Mouse (Mus musculus) kidney, adult 18-20 months (tissue): ENCODE results near the gene Wipi1.
"Not testable (repeated sequence)": the region's sequence is repeated elsewhere in the genome, so short reads cannot be mapped to it uniquely, and the experiment has no call there.

ENCODE experiments used
- DNase-seq: peaks from one replicate; pipeline ENCODE4 v3.0.0; 2021

Wipi1 gene

GRCm38 (mm10) chr11:109611303-109612149 is at the start of gene Wipi1:
Gene Wipi1, minus strand, starts transcription at chr11:109611967.
- peak; percentile 99 for DNase-seq

GRCm38 (mm10) chr11:109660526-109660925 is 48.8 kb upstream of the Wipi1 start:
- DNase-seq, result not testable (repeated sequence)

DNA sequence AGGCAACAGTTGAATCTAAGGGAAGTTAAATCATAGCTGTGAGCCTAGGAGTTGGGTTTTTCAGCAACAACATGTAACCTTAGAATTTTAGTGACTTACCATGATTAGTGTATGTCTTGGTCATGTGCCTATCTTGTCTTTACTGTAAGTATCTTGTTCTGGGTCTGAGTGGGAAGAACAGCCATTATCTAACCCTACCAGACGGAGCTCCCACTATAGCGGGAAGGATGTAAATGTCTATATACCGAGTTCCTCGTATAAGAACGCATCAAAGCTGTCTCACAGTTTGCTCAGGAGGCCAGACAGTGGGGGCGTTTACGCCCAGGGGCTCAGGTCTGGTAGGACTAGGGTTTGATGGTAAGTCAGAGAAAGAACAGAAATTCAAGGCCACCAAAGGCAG is 44.5 kb upstream of the Wipi1 start:
- no peak for DNase-seq

DNA sequence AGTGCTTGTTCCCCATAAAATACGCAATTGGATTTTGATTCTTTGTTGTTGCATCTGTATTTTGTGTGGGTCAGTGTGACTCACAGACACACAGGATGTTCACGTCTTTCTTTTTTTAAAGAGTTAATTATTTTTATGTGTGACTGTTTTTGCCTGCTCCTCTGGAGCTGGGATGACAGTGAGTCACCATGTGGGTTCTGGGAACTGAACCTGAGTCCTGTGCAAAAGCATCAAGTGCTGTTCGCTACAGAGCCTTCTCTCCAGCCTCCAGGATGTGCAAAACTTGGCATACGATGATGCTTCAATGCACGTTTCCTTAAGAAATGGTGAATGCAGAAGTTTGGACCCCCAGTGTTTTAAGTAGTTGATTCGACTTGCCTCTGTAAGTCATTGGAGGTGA is 42.8 kb upstream of the Wipi1 start:
- no peak for DNase-seq

DNA sequence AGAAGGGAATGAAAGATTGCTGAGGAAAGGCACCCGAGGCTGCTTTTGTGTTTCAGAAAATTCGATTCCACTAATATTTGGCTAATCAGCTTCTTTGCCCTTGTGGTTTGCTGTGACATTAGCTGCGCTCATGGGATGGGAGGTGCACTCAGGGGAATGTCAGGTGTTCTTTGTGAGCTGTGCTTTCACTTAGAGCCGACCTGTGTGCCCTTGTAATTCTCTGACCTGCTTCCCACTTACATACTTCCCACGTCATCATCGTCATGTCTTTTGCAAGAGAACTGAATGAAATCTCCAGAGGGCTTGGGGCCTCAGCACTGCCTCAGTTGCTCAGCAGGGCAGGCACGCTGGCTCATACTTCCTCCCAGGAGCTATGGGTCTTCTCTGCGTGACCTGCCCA is 41.4 kb upstream of the Wipi1 start:
- no peak for DNase-seq

- no peak for DNase-seq
Measured at GRCm38 (mm10) chr11:109652505-109652904, 40.7 kb upstream of the Wipi1 start.

GRCm38 (mm10) chr11:109651566-109652024 is 39.8 kb upstream of the Wipi1 start:
- peak; percentile 60 for DNase-seq

- DNase-seq, result peak; percentile 94
Measured at GRCm38 (mm10) chr11:109650788-109651565, 39.2 kb upstream of the Wipi1 start.

- DNase-seq, result peak; percentile 66
Measured at GRCm38 (mm10) chr11:109649975-109650701, 38.4 kb upstream of the Wipi1 start.

- no peak for DNase-seq
Measured at GRCm38 (mm10) chr11:109649206-109649605, 37.4 kb upstream of the Wipi1 start, which contains the start of gene Prkar1a. Gene Prkar1a, plus strand, starts transcription at chr11:109649405.

DNA sequence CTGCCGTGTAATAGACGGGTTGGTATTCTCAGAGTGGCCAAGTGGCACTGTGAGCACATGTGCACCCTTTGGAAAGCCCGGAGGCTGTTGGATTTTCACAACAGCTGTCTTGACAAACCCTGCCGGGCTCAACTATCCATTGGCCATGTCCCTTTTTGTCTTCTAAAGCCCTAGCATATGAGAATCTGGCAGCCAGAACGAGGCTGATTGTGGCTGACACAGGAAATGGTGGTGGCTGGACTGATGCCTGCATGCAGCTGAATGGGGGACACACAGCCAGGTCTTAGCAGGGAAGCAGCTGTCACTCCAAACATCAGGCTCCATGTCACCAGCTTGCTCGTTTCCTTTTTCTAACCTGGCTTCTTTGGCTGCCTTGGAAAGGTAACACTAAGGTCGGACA is 36.7 kb upstream of the Wipi1 start:
- no peak for DNase-seq

DNA sequence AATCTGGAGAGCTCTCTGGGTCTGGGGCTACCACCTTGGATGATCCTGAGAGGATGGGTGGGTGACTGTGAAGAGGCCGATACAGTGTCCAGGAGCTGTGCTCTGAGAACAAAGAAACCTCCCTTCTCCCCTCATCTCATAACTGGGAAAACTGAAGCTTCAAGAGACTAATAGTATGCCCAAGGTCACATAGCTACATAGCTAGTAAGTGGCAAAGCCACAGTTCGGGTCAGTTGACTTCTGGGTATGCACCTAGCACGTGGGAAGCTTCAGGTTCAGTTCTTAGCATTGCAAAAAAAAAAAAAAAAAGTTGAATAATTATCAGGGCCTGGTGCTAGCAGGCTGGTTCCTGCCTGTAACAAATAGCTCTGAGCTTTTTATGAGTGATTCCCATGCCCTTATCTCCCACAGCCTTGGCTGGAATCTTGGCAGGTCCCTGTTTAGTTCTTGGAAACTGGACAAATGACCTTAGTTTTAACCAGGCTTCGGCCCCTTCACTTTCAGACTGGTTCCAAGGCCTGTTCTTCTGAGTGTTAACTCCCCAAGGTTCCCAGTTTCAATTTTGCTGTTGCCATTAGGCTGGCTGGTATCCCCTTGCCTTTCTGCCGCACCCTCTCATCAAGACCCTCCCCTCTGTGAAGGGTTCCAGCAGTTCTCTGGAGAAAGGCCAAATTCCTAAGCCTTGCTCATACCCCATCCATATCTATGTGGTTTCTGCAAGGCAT is 29.9 kb upstream of the Wipi1 start:
- peak; percentile 69 for DNase-seq

DNA sequence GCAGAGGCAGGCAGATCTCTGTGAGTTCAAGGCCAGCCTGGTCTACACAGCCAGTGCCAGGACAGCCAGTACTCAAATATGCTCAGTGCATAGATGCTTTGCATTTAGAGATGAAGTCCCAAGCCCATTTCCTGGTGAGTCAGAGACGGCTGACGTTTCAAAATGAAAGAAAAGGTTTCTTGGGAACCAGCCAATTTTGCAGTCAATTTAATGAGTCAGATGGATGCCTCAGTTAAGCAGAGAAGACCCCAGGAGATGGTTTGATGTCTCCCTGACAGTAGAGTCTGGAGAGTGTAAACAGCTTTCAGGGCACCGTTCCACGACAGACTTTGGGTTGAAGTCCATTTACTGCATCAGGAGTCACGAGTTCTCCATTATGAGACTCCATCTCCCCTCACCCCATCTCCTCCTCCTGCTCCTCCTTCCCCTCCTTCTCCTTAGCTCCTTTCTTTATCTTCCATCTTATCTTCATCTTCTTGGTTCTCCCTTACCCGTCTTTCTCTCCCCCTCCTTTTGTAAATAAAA is 24.2 kb upstream of the Wipi1 start:
- DNase-seq, result peak; percentile 21

- DNase-seq, result no peak
Measured at GRCm38 (mm10) chr11:109634928-109635327, 23.2 kb upstream of the Wipi1 start.

GRCm38 (mm10) chr11:109629021-109629521 is 17.3 kb upstream of the Wipi1 start:
- DNase-seq, result no peak

DNA sequence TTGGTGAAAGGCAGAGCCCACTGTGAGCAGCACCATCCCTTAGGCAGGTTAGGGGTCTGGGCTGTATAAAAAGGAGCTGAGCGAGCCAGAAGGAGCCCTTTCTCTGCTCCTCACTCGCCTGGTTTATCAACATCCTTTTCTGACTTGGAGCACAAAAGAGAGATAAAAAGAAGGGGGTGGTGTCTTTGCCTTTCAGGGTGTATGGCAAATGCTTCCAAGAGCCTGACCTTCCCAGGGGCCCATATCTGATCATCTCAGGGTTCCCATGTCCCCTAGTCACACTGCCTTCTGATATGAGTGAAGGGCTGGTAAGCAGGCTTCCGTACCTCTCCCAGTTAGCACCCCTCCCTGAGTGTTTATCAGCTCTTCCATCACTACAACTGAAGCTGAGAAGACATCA is 16.3 kb upstream of the Wipi1 start:
- no peak for DNase-seq

DNA sequence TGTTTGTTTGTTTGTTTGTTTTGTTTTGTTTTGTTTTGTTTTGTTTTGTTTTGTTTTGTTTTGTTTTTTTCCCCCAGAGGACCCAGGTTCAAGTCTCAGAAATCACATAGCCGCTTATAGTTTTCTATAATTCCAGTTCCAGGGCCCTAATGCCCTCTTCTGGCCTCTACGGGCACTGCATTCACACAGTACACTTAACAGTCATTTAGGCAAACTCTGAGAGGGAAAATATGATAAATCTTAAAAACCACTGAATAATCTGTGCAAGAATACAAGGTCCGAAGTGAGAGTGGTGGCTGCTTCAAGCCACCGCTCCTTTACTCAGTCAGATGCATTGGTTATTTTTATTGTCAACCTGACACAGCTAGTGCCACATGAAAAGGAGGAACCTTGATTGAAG is 15.9 kb upstream of the Wipi1 start:
- peak; percentile 19 for DNase-seq

- no peak for DNase-seq
Measured at GRCm38 (mm10) chr11:109623238-109623637, 11.5 kb upstream of the Wipi1 start.

GRCm38 (mm10) chr11:109622518-109623037 is 10.8 kb upstream of the Wipi1 start:
- DNase-seq, result peak; percentile 32

- DNase-seq, result peak; percentile 59
Measured at GRCm38 (mm10) chr11:109621183-109621582, 9.4 kb upstream of the Wipi1 start.

- no peak for DNase-seq
Measured at GRCm38 (mm10) chr11:109620356-109620755, 8.6 kb upstream of the Wipi1 start.

DNA sequence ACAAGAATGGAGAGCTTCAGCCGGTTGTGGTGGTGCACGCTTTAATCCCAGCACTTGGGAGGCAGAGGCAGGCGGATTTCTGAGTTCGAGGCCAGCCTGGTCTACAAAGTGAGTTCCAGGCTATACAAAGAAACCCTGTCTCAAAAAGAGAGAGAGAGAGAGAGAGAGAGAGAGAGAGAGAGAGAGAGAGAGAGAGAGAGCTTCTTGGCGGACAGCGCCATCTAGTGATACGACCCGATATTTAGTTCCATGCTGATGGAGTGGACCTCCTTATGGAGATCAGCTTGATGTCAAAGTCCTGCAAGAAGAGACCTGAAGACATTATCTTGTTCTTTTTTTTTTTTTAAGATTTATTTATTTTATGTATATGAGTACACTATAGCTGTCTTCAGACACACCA is 7.3 kb upstream of the Wipi1 start:
- DNase-seq, result peak; percentile 71
